Mouse (Mus musculus) intestine, postnatal 0 days (tissue): ENCODE results near the gene Adm. TPM values are rescaled to one million over a fixed set of nuclear protein-coding genes. Genes with fewer than 3 reads are reported as not detected.

Source experiments
- ATAC-seq: fragments of 200-750 bp; cut with Nextera tagmentation; 2 replicates; pipeline ENCODE4 v1.8.0; 2017; ENCODE audit warnings: mild to moderate bottlenecking, moderate TSS enrichment, moderate library complexity
- H3K27ac ChIP-seq: fragments of 300-500 bp; sonication (generic); 2 replicates; pipeline ENCODE4 v1.5.1; 2014; ENCODE audit warnings: mild to moderate bottlenecking, low read depth, low read length, moderate library complexity
- H3K27me3 ChIP-seq: fragments of 300-500 bp; sonication (generic); replicated peaks from 2 replicates; pipeline ENCODE4 v1.6.1; 2014; ENCODE audit warnings: low read length, mixed read lengths; ENCODE audit not compliant: control insufficient read depth, insufficient read depth
- H3K36me3 ChIP-seq: fragments of 300-500 bp; sonication (generic); 2 replicates; pipeline ENCODE4 v1.6.1; 2014; ENCODE audit warnings: mild to moderate bottlenecking, moderate library complexity; ENCODE audit not compliant: control insufficient read depth, insufficient read depth
- H3K4me1 ChIP-seq: fragments of 300-500 bp; sonication (generic); replicated peaks from 2 replicates; pipeline ENCODE4 v1.6.1; 2014; ENCODE audit warnings: antibody characterized with exemption, low read length, mixed read lengths; ENCODE audit not compliant: control insufficient read depth, insufficient read depth
- H3K4me2 ChIP-seq: fragments of 300-500 bp; sonication (generic); replicated peaks from 2 replicates; pipeline ENCODE4 v1.6.1; 2014; ENCODE audit warnings: low read depth, mild to moderate bottlenecking, moderate library complexity
- H3K4me3 ChIP-seq: fragments of 300-500 bp; sonication (generic); 2 replicates; pipeline ENCODE4 v1.5.1; 2014; ENCODE audit warnings: low read depth, low read length
- H3K9ac ChIP-seq: fragments of 300-500 bp; sonication (generic); 2 replicates; pipeline ENCODE4 v1.6.1; 2014; ENCODE audit warnings: mild to moderate bottlenecking, low read depth, low read length
- H3K9me3 ChIP-seq: fragments of 300-500 bp; sonication (generic); 2 replicates; pipeline ENCODE4 v1.6.1; 2016; ENCODE audit warnings: mixed run types; ENCODE audit not compliant: control insufficient read depth
- CTCF ChIP-seq: sonication (generic); IDR thresholded peaks from 2 replicates; pipeline ENCODE4 v1.5.1; 2016; ENCODE audit warnings: low read depth, mild to moderate bottlenecking, control low read depth, antibody characterized with exemption, moderate library complexity
- WGBS: fragments of 180-500 bp; shearing (Covaris S2); extraction: QIAGEN DNeasy Blood & Tissue Kit; methylation state at CpG from one replicate; pipeline ENCODE4 v1.1.7; 2014; 5-methylcytosine and 5-hydroxymethylcytosine counted together
- polyA plus RNA-seq: library from polyadenylated mRNA; unstranded; fragments of >200 nt; fragmentation: Nextera tagmentation; extraction: Ambion mirVana; gene quantifications from 2 replicates; pipeline ENCODE4 v1.2.1, GENCODE M21; 2015

Gene Adm
- polyA plus RNA-seq, 1 experiment from 2014 or later: 3.2 TPM

DNA sequence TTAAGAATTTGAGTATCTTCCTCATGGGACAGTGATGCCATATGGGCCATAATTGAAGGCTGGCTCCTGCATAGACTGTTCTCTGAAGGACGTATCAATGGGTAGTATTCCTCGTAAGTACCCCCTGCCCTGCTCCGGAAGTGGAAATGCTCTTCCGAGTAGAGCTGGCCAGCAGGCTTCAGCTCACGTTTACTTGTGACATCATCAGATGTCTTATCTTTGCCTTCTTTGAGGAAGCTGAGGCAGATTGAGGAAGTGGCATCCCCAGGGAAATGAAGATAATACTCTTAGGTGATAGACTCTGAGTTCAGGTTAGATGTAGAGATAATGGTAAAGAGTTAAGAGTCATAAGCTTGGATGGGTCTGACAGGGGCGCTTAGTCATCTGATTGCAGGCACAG is 18.4 kb downstream of the Adm start:
- H3K27ac ChIP-seq: no peak overlapping the region
- H3K27me3 ChIP-seq: no peaks in the 10 kb centered on the region
- 70% methylated on average over 6 of the region's 6 CpGs for WGBS

GRCm38 (mm10) chr7:110646611-110647407 is 19.3 kb downstream of the Adm start:
- no peaks in the 10 kb centered on the region; the same call in 1 of the 2 replicates for H3K4me1 ChIP-seq
- 49% methylated on average over 8 of the region's 8 CpGs for WGBS
- peak overlapping the region; percentile 98 for H3K27ac ChIP-seq
- ATAC-seq: peak; percentile 40
- peak overlapping the region; percentile 17; the same call in 1 of the 2 replicates for H3K9ac ChIP-seq
- peak overlapping the region; percentile 32; the same call in 1 of the 2 replicates for H3K4me3 ChIP-seq
- TF ChIP-seq CTCF: no peak
- H3K4me2 ChIP-seq: peak overlapping the region; percentile 63
- H3K36me3 ChIP-seq: peaks cover 5% of the 10 kb centered on the region; the same call in 1 of the 2 replicates
- no peaks in the 10 kb centered on the region for H3K9me3 ChIP-seq
- no peaks in the 10 kb centered on the region for H3K27me3 ChIP-seq

More for the DNA sequence above, 18.4 kb downstream of the Adm start:
- Histone ChIP-seq H3K4me3 (no peak overlapping the region), H3K9ac (no peak overlapping the region), H3K4me2 (no peak overlapping the region), H3K36me3 (peaks cover 5% of the 10 kb centered on the region; the same call in 1 of the 2 replicates), H3K4me1 (no peaks in the 10 kb centered on the region; the same call in 1 of the 2 replicates), H3K9me3 (no peaks in the 10 kb centered on the region)
- no peak for TF ChIP-seq CTCF
- no peak for ATAC-seq

- peak overlapping the region; percentile 45; the same call in 1 of the 2 replicates for H3K9ac ChIP-seq
Observed at GRCm38 (mm10) chr7:110647559-110648454, 20.3 kb downstream of the Adm start.

DNA sequence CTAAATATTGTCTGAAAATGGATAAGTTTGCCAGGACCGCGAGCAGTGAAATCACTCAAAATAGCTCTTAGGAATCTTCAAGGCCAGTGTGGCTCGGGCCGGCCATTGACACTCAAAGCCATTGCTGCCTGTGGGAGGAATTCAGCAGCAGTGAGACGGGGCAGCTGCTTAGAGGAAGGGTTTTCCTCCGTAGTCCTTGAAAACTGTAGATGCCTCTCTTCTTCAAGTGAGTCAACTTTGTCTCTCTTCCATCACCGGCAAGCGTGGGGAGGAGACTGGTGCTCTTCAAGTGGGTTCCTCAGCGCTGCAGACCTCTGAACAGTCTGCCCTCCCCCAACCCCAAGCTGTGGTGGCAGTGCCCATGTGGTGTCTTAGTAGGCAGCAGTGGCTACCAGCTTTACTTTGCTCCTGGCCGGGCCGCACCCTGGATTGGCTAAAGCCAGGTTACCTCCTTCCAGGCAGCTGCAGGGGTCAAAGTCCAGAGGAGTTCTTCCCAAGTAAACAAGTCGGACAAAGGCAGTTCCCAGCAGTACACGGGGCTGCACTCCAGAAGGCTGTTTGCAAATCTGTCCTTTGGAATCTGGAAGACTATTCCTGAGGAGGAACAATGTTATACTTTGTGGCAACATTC is 21.1 kb downstream of the Adm start:
- peak overlapping the region; percentile 32 for H3K4me3 ChIP-seq

More at GRCm38 (mm10) chr7:110647559-110648454, 20.3 kb downstream of the Adm start:
- no peaks in the 10 kb centered on the region for H3K27me3 ChIP-seq
- ATAC-seq: peak; percentile 66
- H3K4me2 ChIP-seq: peak overlapping the region; percentile 63
- no peaks in the 10 kb centered on the region; the same call in 1 of the 2 replicates for H3K4me1 ChIP-seq
- no peaks in the 10 kb centered on the region for H3K9me3 ChIP-seq
- H3K27ac ChIP-seq: peak overlapping the region; percentile 98
- peak overlapping the region; percentile 32 for H3K4me3 ChIP-seq
- WGBS: 42% methylated on average over 15 of the region's 15 CpGs
- TF ChIP-seq CTCF: no peak
- H3K36me3 ChIP-seq: 0 out of 2 replicates have a peak, but pooled peaks cover 1% of the 10 kb centered on the region

GRCm38 (mm10) chr7:110649133-110649987 is 21.9 kb downstream of the Adm start:
- TF ChIP-seq CTCF: peak; percentile 57
- Histone ChIP-seq H3K9me3 (no peaks in the 10 kb centered on the region), H3K4me1 (no peaks in the 10 kb centered on the region; the same call in 1 of the 2 replicates), H3K36me3 (no peaks in the 10 kb centered on the region), H3K4me3 (no peak overlapping the region), H3K9ac (no peak overlapping the region), H3K27me3 (no peaks in the 10 kb centered on the region), H3K27ac (peak overlapping the region; percentile 98), H3K4me2 (no peak overlapping the region)
- ATAC-seq: peak; percentile 6
- WGBS: 58% methylated on average over 6 of the region's 6 CpGs

More for the DNA sequence above, 21.1 kb downstream of the Adm start:
- no peak for TF ChIP-seq CTCF
- Histone ChIP-seq H3K9ac (peak overlapping the region; percentile 45; the same call in 1 of the 2 replicates), H3K4me2 (peak overlapping the region; percentile 63), H3K9me3 (no peaks in the 10 kb centered on the region), H3K36me3 (no peaks in the 10 kb centered on the region), H3K4me1 (no peaks in the 10 kb centered on the region; the same call in 1 of the 2 replicates), H3K27me3 (no peaks in the 10 kb centered on the region), H3K27ac (peak overlapping the region; percentile 98)
- 20% methylated on average over 13 of the region's 13 CpGs for WGBS
- peak; percentile 87 for ATAC-seq
